Mouse (Mus musculus) bone marrow macrophage, adult 2 months (primary cell): Measurements from ENCODE around the gene Sncg.

Experiments
- CTCF ChIP-seq: IDR thresholded peaks from 2 replicates; pipeline ENCODE4 v1.5.1; 2012; ENCODE audit warnings: low read depth, mild to moderate bottlenecking, low read length, moderate library complexity
- POLR2A ChIP-seq: IDR thresholded peaks from 2 replicates; pipeline ENCODE4 v1.6.1; 2012; ENCODE audit warnings: mild to moderate bottlenecking, low read depth, low read length, borderline replicate concordance

DNA sequence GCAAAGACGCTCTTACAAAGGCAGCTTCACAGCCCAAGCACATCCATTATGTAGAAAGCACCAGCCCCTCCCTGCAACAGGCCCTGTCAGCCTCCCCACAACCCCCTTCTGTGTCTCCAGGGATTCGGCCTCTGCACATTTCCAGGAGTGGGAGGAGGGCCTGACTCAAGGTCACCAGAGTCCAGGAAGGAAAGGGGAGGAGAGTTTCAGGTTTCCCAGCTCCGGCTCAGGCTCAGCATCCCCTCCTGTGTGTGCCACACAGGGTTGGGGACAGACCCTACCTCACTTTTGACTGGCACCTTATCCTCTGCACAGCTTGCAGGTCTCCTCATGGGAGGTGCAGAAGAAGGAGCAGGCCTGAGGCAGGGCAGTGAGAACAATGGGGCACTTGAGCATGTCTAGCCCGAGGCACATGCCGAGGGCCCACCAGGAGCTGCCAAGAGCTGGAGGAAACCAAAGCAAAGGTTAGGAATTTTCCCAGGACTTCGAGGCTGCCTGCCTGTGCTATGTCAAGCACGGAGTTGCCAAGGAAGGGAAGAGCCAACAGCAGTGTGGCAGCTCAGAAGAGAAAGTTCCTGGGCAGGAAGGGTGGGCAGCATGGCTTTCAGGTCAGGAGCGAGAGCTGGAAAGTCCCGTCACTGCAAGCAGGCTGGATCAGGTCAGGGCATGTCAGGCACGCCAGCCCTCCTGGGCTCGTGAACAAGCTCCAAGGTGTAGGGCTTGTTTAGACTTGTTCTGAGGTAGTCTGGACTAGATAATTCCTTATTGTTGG is 4.2 kb upstream of the Sncg start:
- no peak for TF ChIP-seq CTCF
- no peak for TF ChIP-seq POLR2A
